Mouse (Mus musculus): Measurements from ENCODE around the gene Efna5.

DNA sequence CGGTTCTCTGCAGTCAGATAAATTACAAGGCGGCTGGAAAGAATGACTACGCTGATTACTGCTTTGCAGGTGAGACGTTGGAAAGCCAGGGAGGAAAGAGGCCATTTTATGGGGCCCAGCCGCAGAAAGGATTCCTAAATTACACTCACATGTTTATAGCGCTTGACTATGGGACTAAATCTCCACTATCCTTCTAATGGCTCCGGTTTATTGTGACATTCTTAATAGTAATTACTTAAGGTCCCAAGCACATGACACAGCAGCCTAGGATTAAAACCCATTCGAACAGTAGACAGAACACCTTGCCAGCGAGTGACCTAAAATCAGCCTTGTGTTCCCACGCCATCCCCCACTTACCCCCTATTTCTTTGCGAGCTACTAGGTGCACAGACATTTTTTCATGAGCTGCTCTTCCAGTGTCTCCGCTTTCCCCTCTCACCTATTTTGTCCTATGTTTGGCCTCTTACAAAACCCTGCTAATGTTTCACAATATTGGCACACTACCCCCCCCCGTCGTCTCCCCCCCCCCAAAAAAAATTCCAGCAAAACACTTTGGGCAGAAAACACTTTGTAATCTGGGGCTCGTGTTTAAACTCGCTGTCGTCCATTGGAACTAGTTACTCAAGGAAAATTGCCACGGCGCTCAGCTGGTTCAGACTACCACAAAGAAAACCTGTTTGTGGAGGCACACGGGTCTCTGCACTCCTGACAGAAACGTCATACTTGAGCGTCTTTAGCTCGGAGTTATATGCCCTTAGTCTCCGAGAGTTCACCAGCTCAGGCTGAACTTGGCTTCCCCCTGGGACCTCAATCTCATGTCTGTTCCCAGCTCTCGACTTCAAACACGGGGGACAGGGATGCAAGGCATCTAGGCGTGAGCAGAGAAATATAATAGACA is 96.6 kb downstream of the Efna5 start:
- TF ChIP-seq CTCF (IDR thresholded peaks at IDR 0.05; ENCODE audit: low read depth, low read length) (no peak), POLR2A (IDR thresholded peaks at IDR 0.05; ENCODE audit: extremely low read depth, insufficient read depth, low read length) (no peak)
